Mouse (Mus musculus) liver (tissue): ENCODE measurements at regions not wholly inside any gene's neighbourhood (a gene's known extent, or its start where the extent isn't known, plus 50 kb on each side); places are given as distances from the start of the nearest gene placed in this dataset.
A peak's percentile ranks its signal among the peaks of the same experiment; 100 is the strongest.

Source experiments
- DNase-seq: peaks from one replicate; pipeline ENCODE4 v3.0.0-alpha.2; 2020; ENCODE audit warnings: mixed read lengths

GRCm38 (mm10) chr13:80946034-80946433 lies 62.9 kb downstream of the Arrdc3 start:
- DNase-seq: no peak

- DNase-seq: no peak
These were observed 64.5 kb downstream of the Arrdc3 start for GRCm38 (mm10) chr13:80947705-80948104.

DNA sequence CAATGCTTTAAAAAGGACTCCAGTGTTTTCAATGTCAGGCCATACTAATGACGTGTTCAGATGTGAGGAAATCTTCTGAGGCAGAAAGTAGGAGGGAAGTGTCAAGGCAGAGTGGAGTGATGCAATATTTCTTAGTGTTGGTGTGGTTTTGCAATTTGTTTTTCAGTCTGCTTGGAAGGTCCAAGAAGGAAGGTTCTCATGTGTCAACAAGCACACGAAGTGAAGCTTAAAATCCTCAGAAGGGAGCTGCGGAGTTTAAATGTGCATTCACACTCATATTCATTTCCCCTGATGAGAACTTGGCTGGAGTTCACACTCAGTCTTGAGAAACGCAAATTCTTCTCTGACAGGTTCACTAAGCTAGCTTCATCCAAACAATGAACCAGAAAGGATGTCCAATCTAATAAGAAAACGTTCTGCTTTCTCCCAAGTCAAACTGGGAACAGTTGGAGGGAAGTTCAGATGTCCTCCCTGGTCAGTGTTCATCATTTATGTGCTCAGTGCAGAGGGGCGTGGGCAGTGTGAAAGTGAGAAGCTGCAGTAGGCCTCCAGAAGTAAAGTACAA lies 66.0 kb downstream of the Arrdc3 start:
- DNase-seq: no peak

DNA sequence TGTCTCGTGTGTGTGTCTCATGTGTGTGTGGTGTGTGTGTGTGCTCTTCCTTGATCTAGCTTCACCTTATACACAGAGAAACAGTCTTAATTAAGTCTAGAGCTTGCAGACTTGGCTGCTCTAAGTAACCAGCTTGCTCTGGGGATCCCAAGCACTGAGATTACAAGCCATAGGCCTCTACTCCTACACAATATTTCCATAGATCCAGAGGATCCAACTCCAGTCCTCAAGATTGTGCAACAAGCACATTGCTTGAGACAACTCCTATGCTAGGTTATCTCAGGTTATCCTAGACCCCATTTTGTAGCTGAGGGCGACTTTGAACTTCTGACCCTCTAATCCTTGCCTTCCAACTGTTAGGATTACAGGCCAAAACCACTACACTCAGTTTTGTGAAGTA lies 67.1 kb downstream of the Arrdc3 start:
- no peak for DNase-seq

- DNase-seq: no peak
These were observed 67.6 kb downstream of the Arrdc3 start for GRCm38 (mm10) chr13:80950803-80951202.

DNA sequence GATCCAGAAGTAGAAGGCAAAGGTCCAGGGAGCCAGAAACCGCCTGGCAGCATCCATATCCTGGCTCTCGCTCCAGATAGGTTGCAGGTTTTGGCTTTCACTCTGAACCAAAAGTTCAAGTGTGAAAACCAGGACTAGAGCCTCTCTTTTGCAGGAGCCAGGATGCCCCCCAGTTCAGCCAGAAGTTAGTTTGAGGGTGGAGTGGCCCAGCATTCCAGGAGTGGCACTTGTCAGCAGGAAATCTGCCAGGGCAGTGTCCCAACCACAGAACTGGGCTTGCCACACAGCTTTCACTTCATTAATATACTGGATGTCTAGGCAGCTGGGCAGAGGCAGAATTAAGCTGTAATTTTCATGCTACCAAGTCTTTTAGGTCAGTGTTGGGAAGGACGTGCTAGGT lies 68.1 kb downstream of the Arrdc3 start:
- DNase-seq: no peak

- DNase-seq: no peak
These were observed 69.7 kb downstream of the Arrdc3 start for GRCm38 (mm10) chr13:80952851-80953250.

GRCm38 (mm10) chr13:80954059-80954645 lies 71.0 kb downstream of the Arrdc3 start:
- DNase-seq: no peak

GRCm38 (mm10) chr13:80956966-80957365 lies 73.8 kb downstream of the Arrdc3 start:
- no peak for DNase-seq

- no peak for DNase-seq
These were observed 74.4 kb downstream of the Arrdc3 start for GRCm38 (mm10) chr13:80957419-80958139.

DNA sequence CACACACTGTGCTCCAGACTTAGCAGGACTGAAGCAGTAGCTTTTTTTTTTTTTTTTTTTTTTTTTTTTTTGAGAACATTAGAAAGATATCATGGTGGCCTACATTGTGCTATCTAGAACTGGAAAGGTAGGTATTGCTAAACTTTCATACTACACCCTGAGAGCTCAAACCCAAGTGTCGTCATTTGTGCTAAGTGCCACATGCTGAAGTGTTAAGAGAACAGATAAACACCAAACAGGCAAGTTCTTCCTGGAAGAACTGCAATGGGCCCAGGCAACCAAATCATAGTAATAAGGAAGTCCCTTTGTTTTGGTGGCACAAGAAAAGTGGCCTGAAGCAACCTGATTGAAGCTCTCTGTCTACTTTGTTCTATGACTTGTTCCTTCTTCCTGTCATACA lies 76.6 kb downstream of the Arrdc3 start:
- no peak for DNase-seq

DNA sequence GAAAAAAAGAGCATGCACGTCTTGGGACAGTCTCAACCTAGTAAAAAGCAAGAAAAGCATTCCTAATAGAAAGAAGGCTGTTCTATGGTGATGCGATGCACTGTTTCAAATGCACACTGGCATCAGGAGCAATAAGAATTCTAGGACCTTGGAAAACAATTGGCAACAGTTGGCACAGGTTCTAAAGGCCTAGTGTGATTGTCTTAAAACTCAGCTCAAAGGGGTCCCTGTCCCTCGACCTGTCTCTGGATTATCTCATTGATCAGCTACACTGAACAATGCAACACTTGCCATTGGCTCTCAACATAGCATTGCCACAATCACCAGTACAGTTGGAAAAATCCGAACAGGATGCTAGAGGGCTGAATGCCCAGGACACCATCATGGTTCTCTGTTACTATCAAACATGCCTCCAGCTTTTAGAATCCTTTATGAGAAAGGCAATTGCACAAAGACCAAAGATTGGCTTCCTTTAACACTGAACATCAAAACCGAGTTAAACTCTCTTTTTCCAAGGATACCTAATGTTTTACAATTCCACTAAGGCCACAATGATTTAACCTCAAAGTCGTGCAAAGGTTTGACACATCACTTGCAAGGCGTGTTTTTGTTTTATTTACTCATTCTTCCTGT lies 78.9 kb downstream of the Arrdc3 start:
- no peak for DNase-seq

GRCm38 (mm10) chr13:80962789-80963590 lies 79.8 kb downstream of the Arrdc3 start:
- DNase-seq: peak; percentile 75

GRCm38 (mm10) chr13:80963591-80963940 lies 80.4 kb downstream of the Arrdc3 start:
- DNase-seq: no peak

- no peak for DNase-seq
These were observed 88.5 kb downstream of the Arrdc3 start for GRCm38 (mm10) chr13:80971664-80972063.

DNA sequence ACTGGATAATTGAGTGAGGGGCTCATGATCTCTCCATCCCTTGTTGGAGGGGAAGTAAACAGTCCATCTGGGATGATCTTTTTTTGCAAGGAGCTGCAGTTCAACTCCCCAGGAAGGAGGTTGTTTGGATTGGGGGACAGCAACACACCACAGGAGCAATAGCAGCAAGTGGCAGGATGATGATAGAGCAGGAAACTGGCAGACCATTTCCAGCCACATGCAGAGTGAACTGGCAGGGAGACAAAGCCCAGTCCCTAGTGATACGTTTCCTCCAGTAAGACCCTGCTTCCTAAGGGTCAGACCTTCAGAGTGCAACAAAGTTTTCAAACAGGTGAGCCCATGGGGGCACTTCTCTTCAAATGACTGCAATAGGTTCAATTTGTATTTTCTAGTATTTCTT lies 91.2 kb downstream of the Arrdc3 start:
- no peak for DNase-seq

DNA sequence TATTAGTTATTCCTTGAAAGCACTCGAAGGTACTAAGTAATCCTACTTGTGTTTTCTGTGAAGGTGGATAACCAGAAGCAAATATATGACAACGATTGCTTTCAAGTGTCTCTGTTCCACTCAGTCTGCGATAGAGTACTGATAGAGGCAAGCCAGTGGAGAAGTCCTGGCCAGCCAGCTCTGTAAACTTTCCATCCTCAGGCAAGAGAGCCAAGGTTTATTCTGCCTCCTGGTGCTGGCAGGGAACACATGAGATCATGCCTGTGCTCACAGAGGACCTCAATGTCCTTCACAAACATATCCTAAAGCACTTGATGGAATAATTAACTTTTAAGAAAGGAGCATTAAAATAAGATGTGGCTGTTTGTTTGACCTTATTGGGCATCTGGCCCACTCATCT lies 94.1 kb downstream of the Arrdc3 start:
- no peak for DNase-seq

DNA sequence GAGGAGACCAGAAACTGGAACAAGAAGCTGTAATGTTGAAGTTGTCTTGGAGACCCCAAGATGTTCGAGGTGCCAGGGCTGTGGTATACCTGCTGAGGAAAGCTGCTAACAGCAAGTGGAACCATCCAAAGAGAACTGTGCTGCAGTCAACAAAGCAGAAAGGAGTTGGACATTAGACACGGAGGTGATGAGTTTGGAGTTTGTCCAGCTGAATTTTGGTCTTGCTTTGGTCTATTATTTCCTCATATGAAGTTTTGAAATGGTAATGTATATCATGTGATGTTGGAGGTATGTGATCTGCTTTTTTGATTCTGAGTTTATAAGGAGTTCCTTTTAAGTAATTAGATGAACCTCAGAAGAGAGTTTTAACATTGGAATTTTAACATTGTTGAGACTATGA lies 98.0 kb downstream of the Arrdc3 start:
- no peak for DNase-seq

DNA sequence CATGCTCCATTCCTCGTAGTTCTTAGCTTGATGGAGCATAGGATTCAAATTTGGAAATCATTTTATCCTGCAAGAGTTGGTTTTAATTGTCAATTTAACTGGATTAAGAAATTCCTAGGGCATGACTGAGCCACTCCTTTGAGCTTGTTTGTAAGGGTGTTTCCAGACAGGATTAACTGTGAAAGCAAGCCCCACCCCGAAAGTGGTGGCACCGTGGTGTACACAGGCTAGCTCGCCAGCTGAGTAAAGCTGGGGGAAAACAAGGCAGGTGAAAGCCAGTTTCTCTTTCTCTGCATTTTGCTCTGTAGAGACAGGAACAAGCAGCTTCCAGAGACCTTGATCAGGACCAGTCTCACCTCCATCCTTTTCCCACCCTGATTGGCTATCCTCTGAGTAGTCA lies 103.5 kb downstream of the Arrdc3 start:
- no peak for DNase-seq

DNA sequence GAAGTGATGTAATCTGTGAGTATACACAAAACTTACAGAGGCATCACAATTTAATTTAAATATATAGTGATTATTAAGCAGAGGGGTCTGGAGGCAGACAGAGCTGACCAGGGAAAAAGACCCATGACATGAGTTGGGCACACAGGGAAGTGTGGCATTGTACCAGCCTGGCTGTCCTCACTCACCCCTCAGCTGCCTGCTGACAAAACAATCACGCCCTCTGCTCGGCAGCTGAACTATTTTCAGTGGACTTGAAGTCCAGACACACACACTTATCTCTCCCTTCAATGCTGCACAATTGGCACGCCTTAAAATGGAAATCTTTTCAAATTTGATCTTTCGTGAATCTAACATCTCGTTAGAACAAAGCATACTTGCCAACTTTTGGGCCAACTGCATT lies 106.6 kb downstream of the Arrdc3 start:
- DNase-seq: no peak

- no peak for DNase-seq
These were observed 109.2 kb downstream of the Arrdc3 start for GRCm38 (mm10) chr13:80992342-80992741.

DNA sequence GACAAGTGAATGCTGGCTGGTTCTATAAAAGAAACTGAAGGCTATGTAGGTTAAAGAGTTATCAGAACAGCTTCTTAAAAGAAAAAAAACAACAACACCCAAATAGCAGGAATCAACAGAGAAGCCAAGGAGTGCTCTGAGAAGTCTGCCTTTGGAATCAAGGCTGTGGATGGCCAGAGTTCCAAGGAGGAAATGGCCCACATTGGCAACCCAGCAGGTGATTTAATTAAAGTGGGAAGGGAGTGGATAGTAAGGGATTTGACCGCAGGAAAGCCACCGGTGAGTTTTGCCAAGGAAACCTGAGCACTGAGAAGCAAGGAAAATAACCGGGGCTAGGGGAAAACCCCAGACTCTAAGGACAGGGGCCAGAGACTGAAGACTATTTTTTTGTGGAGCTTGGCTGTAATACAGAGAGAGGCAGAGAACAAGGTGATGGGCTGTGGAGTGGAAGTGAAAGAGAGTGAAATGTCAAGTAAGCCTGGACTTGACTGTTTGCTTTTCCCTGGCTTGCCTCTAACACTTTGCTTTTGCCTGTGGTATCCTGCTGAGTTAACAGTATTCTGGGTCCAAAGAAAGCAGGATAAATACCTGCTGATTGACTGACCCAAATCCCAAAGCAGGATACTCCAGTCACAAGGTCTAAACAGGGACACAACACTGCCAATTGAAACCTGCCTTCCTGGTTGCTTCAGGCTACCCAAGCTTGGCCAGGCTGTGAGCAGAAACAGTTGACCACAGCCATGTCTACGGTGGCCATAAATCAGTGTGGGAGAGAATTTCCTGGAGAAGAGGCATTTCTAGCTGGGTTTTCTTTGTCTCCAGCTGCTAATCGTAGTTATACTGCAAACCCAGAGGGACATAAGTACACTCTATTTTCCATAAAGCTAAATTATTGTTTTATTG lies 125.9 kb downstream of the Arrdc3 start:
- DNase-seq: no peak
